Mouse (Mus musculus): ENCODE data around the gene Aplp2. TPM values are rescaled to one million over a fixed set of nuclear protein-coding genes. Genes with fewer than 3 reads are reported as not detected.

Gene Aplp2
- polyA plus RNA-seq, 1 experiment from 2014 or later: 186 TPM

DNA sequence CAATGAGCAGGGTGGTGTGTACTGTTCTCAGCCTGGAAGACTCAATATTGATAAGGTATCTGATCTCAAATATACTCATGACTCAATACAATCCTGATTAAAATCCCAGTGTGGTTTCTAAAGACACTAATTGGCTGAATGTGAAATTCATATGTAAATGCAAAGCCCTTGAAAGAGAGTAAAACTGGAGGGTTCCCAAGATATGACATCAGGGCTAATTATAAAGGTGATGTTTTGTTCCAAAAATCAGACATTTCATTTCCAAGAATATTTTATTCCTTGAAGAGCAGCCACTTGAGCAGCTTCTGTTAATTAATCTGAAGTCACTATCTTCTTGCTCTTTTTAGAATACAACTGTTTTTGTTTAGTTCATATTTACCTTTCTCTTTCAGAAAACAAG is 96.0 kb downstream of the Aplp2 start:
- Histone ChIP-seq H3K36me3 (no peaks in the 10 kb centered on the region), H3K4me2 (replicated peaks) (no peak overlapping the region), H3K4me1 (peaks cover 22% of the 10 kb centered on the region), H3K9me3 (no peaks in the 10 kb centered on the region), H3K4me3 (no peak overlapping the region), H3K27me3 (no peaks in the 10 kb centered on the region), H3K27ac (no peak overlapping the region), H3K9ac (no peak overlapping the region)
- ATAC-seq (ENCODE audit: low FRiP score, low read depth): no peak

- Histone ChIP-seq H3K4me1 (no peaks in the 10 kb centered on the region), H3K27me3 (no peaks in the 10 kb centered on the region), H3K4me2 (replicated peaks) (no peak overlapping the region), H3K9me3 (no peaks in the 10 kb centered on the region), H3K9ac (no peak overlapping the region), H3K27ac (no peak overlapping the region), H3K36me3 (no peaks in the 10 kb centered on the region), H3K4me3 (no peak overlapping the region)
- ATAC-seq (ENCODE audit: low FRiP score, low read depth): no peak
- WGBS: 86% methylated on average over 8 of the region's 8 CpGs
Observed at GRCm38 (mm10) chr9:31108464-31108863, 103.2 kb downstream of the Aplp2 start.

Other genes starting within 250 kb of the Aplp2 start
- gene Zbtb44, start 181.2 kb downstream of the Aplp2 start, polyA plus RNA-seq (2015; fragmentation: Nextera tagmentation; extraction: Ambion mirVana): 7.4 and 7.8 TPM in 2 replicates
- 6.9 and 9.2 TPM in 2 replicates for gene St14, start 80.0 kb downstream of the Aplp2 start, polyA plus RNA-seq (2015; fragmentation: Nextera tagmentation; extraction: Ambion mirVana)
- gene Prdm10, start 68.7 kb upstream of the Aplp2 start, polyA plus RNA-seq (2015; fragmentation: Nextera tagmentation; extraction: Ambion mirVana): 5.1 and 5.2 TPM in 2 replicates
- 27.0 and 29.0 TPM in 2 replicates for gene Nfrkb, start 174.4 kb upstream of the Aplp2 start, polyA plus RNA-seq (2015; fragmentation: Nextera tagmentation; extraction: Ambion mirVana)

Data from limb, embryonic 13.5 days (tissue).